Mouse (Mus musculus): ENCODE measurements around the gene Foxa2. TPM values are rescaled to one million over a fixed set of nuclear protein-coding genes. Genes with fewer than 3 reads are reported as not detected.

Gene Foxa2
- 11.6 and 12.1 TPM in 2 replicates for polyA plus RNA-seq (2015; fragmentation: Nextera tagmentation; extraction: Ambion mirVana)

DNA sequence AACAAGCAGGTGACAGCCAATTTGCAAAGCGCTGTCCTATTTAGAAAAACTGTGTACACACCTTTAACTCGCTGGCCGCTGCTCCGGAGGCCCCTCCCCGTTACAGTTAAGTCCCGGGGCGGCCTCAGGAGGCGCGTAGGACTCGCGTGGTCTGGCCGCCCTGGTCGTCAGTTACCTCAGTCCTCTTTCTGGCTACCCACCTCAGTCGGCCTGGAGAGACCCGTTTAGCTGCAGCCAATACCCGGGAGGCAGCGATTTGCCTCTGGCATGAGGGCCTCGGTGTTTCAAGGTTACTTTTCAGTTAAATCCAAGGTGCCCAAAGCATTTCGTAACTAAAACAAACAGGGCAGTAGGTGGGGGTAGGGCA, at the start of gene Foxa2:
Foxa2 (minus strand) TSS at position 171 of the 367 bp plus-strand sequence.
- DNase-seq (ENCODE audit: low spot score), result peak; percentile 72
- peak; percentile 8; the same call in 1 of the 2 replicates for ATAC-seq (ENCODE audit: low FRiP score, low TSS enrichment)
- peak within 1 kb of the TSS; percentile 45; the same call in 1 of the 2 replicates for H3K9ac ChIP-seq (ENCODE audit: low read length)

DNA sequence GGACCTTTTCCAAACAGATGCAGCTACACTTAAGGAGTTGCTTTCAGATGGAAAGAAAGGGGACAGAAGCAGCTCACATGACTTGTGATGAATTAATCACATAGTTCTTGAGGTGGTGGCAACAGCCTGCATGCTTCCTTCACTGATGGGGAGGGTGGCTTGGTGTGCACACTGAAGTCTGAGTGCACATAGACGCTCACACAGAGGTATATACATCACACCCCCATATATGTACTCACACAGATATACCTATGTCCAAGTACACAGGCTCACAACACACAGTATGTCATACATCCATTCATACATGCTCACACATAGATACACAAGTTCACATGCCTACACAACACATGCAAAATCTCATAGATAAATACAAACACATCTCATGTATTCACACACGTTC, 45.3 kb upstream of the Foxa2 start:
- Histone ChIP-seq H3K4me3 (ENCODE audit: low read depth, low read length) (no peak overlapping the region), H3K9me3 (ENCODE audit: control insufficient read depth, low read length) (no peaks in the 10 kb centered on the region), H3K27me3 (ENCODE audit: control insufficient read depth, insufficient read depth, low read length) (no peaks in the 10 kb centered on the region), H3K36me3 (ENCODE audit: control insufficient read depth, insufficient read depth, low read length) (no peaks in the 10 kb centered on the region), H3K4me2 (replicated peaks; ENCODE audit: low read depth) (no peak overlapping the region), H3K4me1 (replicated peaks; ENCODE audit: control insufficient read depth, insufficient read depth) (no peaks in the 10 kb centered on the region), H3K9ac (ENCODE audit: low read length) (no peak overlapping the region), H3K27ac (replicated peaks) (no peak overlapping the region)
- DNase-seq (ENCODE audit: low spot score) (no peak), ATAC-seq (ENCODE audit: low FRiP score, low TSS enrichment) (no peak)
- no peak for TF ChIP-seq CTCF (IDR thresholded peaks at IDR 0.05; ENCODE audit: low read depth)
- TF ChIP-seq EP300 (optimal IDR thresholded peaks at IDR 0.05), result no peak
- 70% methylated on average over 2 of the region's 2 CpGs for WGBS

More for the DNA sequence above, at the start of gene Foxa2:
- Histone ChIP-seq H3K4me1 (replicated peaks; ENCODE audit: control insufficient read depth, insufficient read depth) (peaks cover 2% of the 10 kb centered on the region; the same call in 1 of the 2 replicates), H3K36me3 (ENCODE audit: control insufficient read depth, insufficient read depth, low read length) (no peaks in the 10 kb centered on the region), H3K4me3 (ENCODE audit: low read depth, low read length) (peak within 1 kb of the TSS; percentile 44), H3K9me3 (ENCODE audit: control insufficient read depth, low read length) (no peaks in the 10 kb centered on the region), H3K27me3 (ENCODE audit: control insufficient read depth, insufficient read depth, low read length) (peaks cover 14% of the 10 kb centered on the region), H3K4me2 (replicated peaks; ENCODE audit: low read depth) (peak within 1 kb of the TSS; percentile 66), H3K27ac (replicated peaks) (peak within 1 kb of the TSS; percentile 75)
- 3% methylated on average over 19 of the region's 19 CpGs for WGBS
- no peak for TF ChIP-seq CTCF (IDR thresholded peaks at IDR 0.05; ENCODE audit: low read depth)
- TF ChIP-seq EP300 (optimal IDR thresholded peaks at IDR 0.05), result no peak

DNA sequence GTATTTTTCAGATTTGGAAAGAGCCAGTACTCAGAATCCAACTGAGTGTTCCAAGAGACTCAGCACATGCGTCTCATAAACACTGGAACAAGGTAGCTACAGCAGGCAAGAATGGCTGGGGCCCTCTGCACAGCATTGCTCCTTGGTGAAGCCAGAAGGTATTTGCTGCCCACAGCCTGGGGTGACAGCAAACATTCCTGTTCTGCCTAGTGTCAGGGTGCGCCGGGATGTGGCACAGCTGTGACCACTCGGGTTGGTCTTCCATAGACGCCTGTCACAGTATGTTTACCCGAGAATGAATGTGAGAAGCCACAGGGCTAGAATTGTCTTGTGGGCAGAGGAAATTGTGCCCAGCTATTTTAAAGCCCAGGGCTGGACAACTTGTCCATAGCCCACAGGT, 44.9 kb upstream of the Foxa2 start:
- no peak for DNase-seq (ENCODE audit: low spot score)
- 32% methylated on average over 6 of the region's 6 CpGs for WGBS
- no peak for TF ChIP-seq EP300 (optimal IDR thresholded peaks at IDR 0.05)
- TF ChIP-seq CTCF (IDR thresholded peaks at IDR 0.05; ENCODE audit: low read depth), result no peak
- Histone ChIP-seq H3K4me3 (ENCODE audit: low read depth, low read length) (no peak overlapping the region), H3K9me3 (ENCODE audit: control insufficient read depth, low read length) (no peaks in the 10 kb centered on the region), H3K4me1 (replicated peaks; ENCODE audit: control insufficient read depth, insufficient read depth) (no peaks in the 10 kb centered on the region), H3K27ac (replicated peaks) (no peak overlapping the region), H3K36me3 (ENCODE audit: control insufficient read depth, insufficient read depth, low read length) (no peaks in the 10 kb centered on the region), H3K27me3 (ENCODE audit: control insufficient read depth, insufficient read depth, low read length) (no peaks in the 10 kb centered on the region), H3K9ac (ENCODE audit: low read length) (no peak overlapping the region), H3K4me2 (replicated peaks; ENCODE audit: low read depth) (no peak overlapping the region)
- no peak for ATAC-seq (ENCODE audit: low FRiP score, low TSS enrichment)

DNA sequence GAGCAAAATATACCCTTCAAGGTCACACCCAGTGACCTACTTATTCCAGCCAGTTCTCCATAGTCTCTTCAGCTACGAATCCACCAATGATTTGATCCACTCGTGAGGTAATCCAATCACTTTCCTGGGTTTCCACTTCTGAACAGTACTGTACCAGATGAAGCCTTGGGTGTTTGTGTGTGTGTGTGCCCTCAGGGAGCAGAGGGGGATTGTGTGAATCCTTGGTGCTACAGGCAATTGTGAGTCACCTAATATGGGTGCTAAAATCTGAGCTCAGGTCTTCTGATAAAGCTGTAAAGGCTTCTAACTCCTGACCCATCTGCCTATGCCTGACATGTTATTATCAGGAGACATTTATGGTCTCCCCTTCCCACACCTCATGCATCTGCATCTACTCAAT, 43.3 kb upstream of the Foxa2 start:
- no peaks in the 10 kb centered on the region for H3K36me3 ChIP-seq (ENCODE audit: control insufficient read depth, insufficient read depth, low read length)
- H3K4me1 ChIP-seq (replicated peaks; ENCODE audit: control insufficient read depth, insufficient read depth), result no peaks in the 10 kb centered on the region
- DNase-seq (ENCODE audit: low spot score) (no peak), ATAC-seq (ENCODE audit: low FRiP score, low TSS enrichment) (no peak)
- H3K9me3 ChIP-seq (ENCODE audit: control insufficient read depth, low read length), result no peaks in the 10 kb centered on the region
- TF ChIP-seq CTCF (IDR thresholded peaks at IDR 0.05; ENCODE audit: low read depth), result no peak
- TF ChIP-seq EP300 (optimal IDR thresholded peaks at IDR 0.05), result no peak
- H3K9ac ChIP-seq (ENCODE audit: low read length), result no peak overlapping the region
- no peak overlapping the region for H3K4me2 ChIP-seq (replicated peaks; ENCODE audit: low read depth)
- H3K4me3 ChIP-seq (ENCODE audit: low read depth, low read length), result no peak overlapping the region
- H3K27me3 ChIP-seq (ENCODE audit: control insufficient read depth, insufficient read depth, low read length), result no peaks in the 10 kb centered on the region
- no peak overlapping the region for H3K27ac ChIP-seq (replicated peaks)
- 87% methylated on average over 2 of the region's 2 CpGs for WGBS

DNA sequence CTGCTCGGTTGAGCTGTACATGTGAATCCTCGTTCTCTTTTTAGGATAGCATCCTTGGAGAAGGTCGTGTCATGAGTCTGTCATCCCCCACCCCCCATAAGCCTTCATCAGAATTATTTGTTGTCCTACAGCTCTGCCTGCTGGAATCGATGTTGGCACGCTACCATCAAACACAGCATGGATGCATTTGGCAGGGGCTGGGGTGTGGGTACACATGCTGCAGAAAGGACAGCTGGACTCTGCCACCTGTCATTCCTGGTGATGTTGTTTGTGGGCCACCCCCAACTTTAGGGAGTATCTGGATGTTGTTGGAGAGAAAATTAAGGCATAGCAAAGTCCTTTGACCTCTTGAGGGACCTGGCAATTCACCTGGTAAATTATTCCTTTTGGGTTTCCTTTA, 38.8 kb upstream of the Foxa2 start:
- Histone ChIP-seq H3K36me3 (ENCODE audit: control insufficient read depth, insufficient read depth, low read length) (no peaks in the 10 kb centered on the region), H3K4me1 (replicated peaks; ENCODE audit: control insufficient read depth, insufficient read depth) (no peaks in the 10 kb centered on the region), H3K27me3 (ENCODE audit: control insufficient read depth, insufficient read depth, low read length) (no peaks in the 10 kb centered on the region), H3K4me2 (replicated peaks; ENCODE audit: low read depth) (no peak overlapping the region), H3K9ac (ENCODE audit: low read length) (no peak overlapping the region), H3K9me3 (ENCODE audit: control insufficient read depth, low read length) (no peaks in the 10 kb centered on the region), H3K27ac (replicated peaks) (no peak overlapping the region), H3K4me3 (ENCODE audit: low read depth, low read length) (no peak overlapping the region)
- DNase-seq (ENCODE audit: low spot score) (no peak), ATAC-seq (ENCODE audit: low FRiP score, low TSS enrichment) (no peak)
- TF ChIP-seq EP300 (optimal IDR thresholded peaks at IDR 0.05) (no peak), CTCF (IDR thresholded peaks at IDR 0.05; ENCODE audit: low read depth) (no peak)
- 66% methylated on average over 5 of the region's 5 CpGs for WGBS

DNA sequence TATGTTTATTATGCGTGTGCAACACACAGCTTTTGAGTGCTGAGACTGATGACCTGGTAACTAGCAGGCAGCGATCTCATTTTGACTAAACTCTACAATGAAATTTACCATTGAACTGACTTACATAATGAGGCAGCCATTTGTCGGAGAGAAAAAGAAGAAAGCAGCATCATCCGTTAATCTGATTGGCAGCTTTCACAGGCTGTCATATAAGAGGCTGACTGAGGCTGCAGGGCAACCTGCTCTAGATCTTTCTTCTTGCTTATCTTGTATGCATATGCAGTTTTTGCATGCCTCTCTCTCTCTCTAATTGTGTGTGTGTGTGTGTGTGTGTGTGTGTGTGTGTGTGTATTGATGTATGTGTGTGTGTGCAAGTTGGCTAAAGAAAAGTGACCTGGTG, 38.4 kb upstream of the Foxa2 start:
- ATAC-seq (ENCODE audit: low FRiP score, low TSS enrichment), result no peak
- no peak for DNase-seq (ENCODE audit: low spot score)
- H3K4me3 ChIP-seq (ENCODE audit: low read depth, low read length), result no peak overlapping the region
- no peaks in the 10 kb centered on the region for H3K27me3 ChIP-seq (ENCODE audit: control insufficient read depth, insufficient read depth, low read length)
- H3K27ac ChIP-seq (replicated peaks), result no peak overlapping the region
- no peak for TF ChIP-seq EP300 (optimal IDR thresholded peaks at IDR 0.05)
- TF ChIP-seq CTCF (IDR thresholded peaks at IDR 0.05; ENCODE audit: low read depth), result no peak
- H3K36me3 ChIP-seq (ENCODE audit: control insufficient read depth, insufficient read depth, low read length), result no peaks in the 10 kb centered on the region
- H3K9ac ChIP-seq (ENCODE audit: low read length), result no peak overlapping the region
- H3K4me2 ChIP-seq (replicated peaks; ENCODE audit: low read depth), result no peak overlapping the region
- H3K4me1 ChIP-seq (replicated peaks; ENCODE audit: control insufficient read depth, insufficient read depth), result no peaks in the 10 kb centered on the region
- no peaks in the 10 kb centered on the region for H3K9me3 ChIP-seq (ENCODE audit: control insufficient read depth, low read length)
- 50% methylated on average over 4 of the region's 4 CpGs for WGBS
